Mouse (Mus musculus): Measurements from ENCODE around the gene Alpl. TPM values are rescaled to one million over a fixed set of nuclear protein-coding genes. Genes with fewer than 3 reads are reported as not detected.
A peak's percentile ranks its signal among the peaks of the same experiment; 100 is the strongest.

The Alpl gene
- total RNA-seq, 1 experiment from 2014 or later, result 16.5 TPM

- peak; percentile 69 for DNase-seq
Observed at GRCm38 (mm10) chr4:137717005-137717404, 79.2 kb downstream of the Alpl start.

GRCm38 (mm10) chr4:137714020-137714624, 82.1 kb downstream of the Alpl start:
- DNase-seq, result peak; percentile 54

GRCm38 (mm10) chr4:137712963-137713362, 83.2 kb downstream of the Alpl start:
- no peak for DNase-seq

GRCm38 (mm10) chr4:137707216-137707990, 88.8 kb downstream of the Alpl start:
- peak; percentile 96 for DNase-seq

- DNase-seq, result no peak
Observed at GRCm38 (mm10) chr4:137706510-137706909, 89.7 kb downstream of the Alpl start.

- no peak for DNase-seq
Observed at GRCm38 (mm10) chr4:137705379-137705778, 90.8 kb downstream of the Alpl start.

- peak; percentile 66 for DNase-seq
Observed at GRCm38 (mm10) chr4:137704561-137704960, 91.6 kb downstream of the Alpl start.

GRCm38 (mm10) chr4:137703077-137703476, 93.1 kb downstream of the Alpl start:
- no peak for DNase-seq

- DNase-seq, result no peak
Observed at GRCm38 (mm10) chr4:137700960-137701359, 95.2 kb downstream of the Alpl start.

GRCm38 (mm10) chr4:137699264-137700211, 96.6 kb downstream of the Alpl start:
- peak; percentile 74 for DNase-seq

- DNase-seq, result peak; percentile 62
Observed at GRCm38 (mm10) chr4:137698076-137698985, 97.9 kb downstream of the Alpl start.

- DNase-seq, result no peak
Observed at GRCm38 (mm10) chr4:137697156-137697885, 98.9 kb downstream of the Alpl start.

- DNase-seq, result peak; percentile 64
Observed at GRCm38 (mm10) chr4:137695900-137696299, 100.3 kb downstream of the Alpl start.

- DNase-seq, result no peak
Observed at GRCm38 (mm10) chr4:137695300-137695699, 100.9 kb downstream of the Alpl start.

- no peak for DNase-seq
Observed at GRCm38 (mm10) chr4:137692107-137692902, 103.9 kb downstream of the Alpl start.
